In genomic region chr14:45049689-45050418, GRCm38 (mm10) we compare ENCODE assay signal across 9 mouse cellular contexts.
DNase-seq lines count a peak whose midpoint lies in the region; ATAC-seq and TF ChIP-seq lines count a peak whose summit lies in the region.
"Had no signal": no experiment of that assay in that cellular context is flagged by ENCODE, and none has a peak within 500 bp of the region (broad histone marks: within the 10 kb centered on the region; RNA-seq: fewer than 3 reads in every experiment).

No protein-coding gene starts in this region.

- H3K36me3 ChIP-seq in kidney, adult 2 months (ENCODE audit: control insufficient read depth, insufficient read depth, low read length) = no peaks in the 10 kb centered on the region
- no peaks in the 10 kb centered on the region for H3K36me3 ChIP-seq in liver, embryonic 13.5 days
- no peaks in the 10 kb centered on the region for H3K36me3 ChIP-seq in small intestine, adult 2 months (ENCODE audit: control insufficient read depth, insufficient read depth, low read length)
- H3K36me3 ChIP-seq in hindbrain, embryonic 13.5 days = no peaks in the 10 kb centered on the region
- H3K36me3 ChIP-seq: G1E had no signal

- DNase-seq in kidney, adult 2 months = peak; percentile 27
- DNase-seq in kidney, adult 11 months = no peak
- peak; percentile 61 for DNase-seq in brain, adult 2 months (ENCODE audit: low read depth, low spot score)
- no peak for DNase-seq in liver, embryonic 13.5 days
- DNase-seq in MN1 (ENCODE audit: low spot score) = no peak

- H3K9me3 ChIP-seq in liver, embryonic 13.5 days (replicated peaks) = no peaks in the 10 kb centered on the region
- no peaks in the 10 kb centered on the region for H3K9me3 ChIP-seq in hindbrain, embryonic 13.5 days
- H3K9me3 ChIP-seq: G1E had no signal

- ATAC-seq in inflammation-experienced regulatory T-cells, adult 6 months = peak; percentile 87
- 0 out of 2 replicates have a peak, but pooled peaks have one; percentile 43 for ATAC-seq in liver, embryonic 13.5 days (ENCODE audit: low read depth)
- no peak for ATAC-seq in hindbrain, embryonic 13.5 days (ENCODE audit: low FRiP score)

- H3K27me3 ChIP-seq in kidney, adult 2 months (replicated peaks; ENCODE audit: control insufficient read depth, insufficient read depth, low read length) = no peaks in the 10 kb centered on the region
- H3K27me3 ChIP-seq in liver, embryonic 13.5 days = no peaks in the 10 kb centered on the region
- H3K27me3 ChIP-seq in small intestine, adult 2 months (ENCODE audit: control insufficient read depth, insufficient read depth, low read length) = no peaks in the 10 kb centered on the region
- no peaks in the 10 kb centered on the region for H3K27me3 ChIP-seq in hindbrain, embryonic 13.5 days

- no peak overlapping the region for H3K9ac ChIP-seq in liver, embryonic 13.5 days
- H3K9ac ChIP-seq in hindbrain, embryonic 13.5 days = no peak overlapping the region

- WGBS in kidney, adult 2 months = 54% methylated on average over 7 of the region's 7 CpGs
- 27% methylated on average over 7 of the region's 7 CpGs for WGBS in liver, embryonic 13.5 days (ENCODE audit: insufficient replicate concordance)
- WGBS in small intestine, adult 2 months = 58% methylated on average over 7 of the region's 7 CpGs
- 84% methylated on average over 7 of the region's 7 CpGs for WGBS in hindbrain, embryonic 13.5 days

- peak overlapping the region; percentile 71 for H3K27ac ChIP-seq in kidney, adult 2 months (ENCODE audit: insufficient read depth, low read depth, low read length)
- H3K27ac ChIP-seq in liver, embryonic 13.5 days = peak overlapping the region; percentile 53
- peak overlapping the region; percentile 82 for H3K27ac ChIP-seq in small intestine, adult 2 months (ENCODE audit: insufficient read depth, low read depth, low read length)
- H3K27ac ChIP-seq in hindbrain, embryonic 13.5 days = no peak overlapping the region

- H3K4me2 ChIP-seq in liver, embryonic 13.5 days = no peak overlapping the region
- no peak overlapping the region for H3K4me2 ChIP-seq in hindbrain, embryonic 13.5 days

- H3K4me3 ChIP-seq in kidney, adult 2 months (ENCODE audit: insufficient read depth, low read depth, low read length) = no peak overlapping the region
- no peak overlapping the region for H3K4me3 ChIP-seq in liver, embryonic 13.5 days (replicated peaks)
- no peak overlapping the region for H3K4me3 ChIP-seq in small intestine, adult 2 months (ENCODE audit: low read depth, low read length)
- H3K4me3 ChIP-seq in hindbrain, embryonic 13.5 days = no peak overlapping the region

- peaks cover 3% of the 10 kb centered on the region; the same call in 1 of the 2 replicates for H3K4me1 ChIP-seq in kidney, adult 2 months (ENCODE audit: control insufficient read depth, insufficient read depth, low read length)
- peaks cover 6% of the 10 kb centered on the region; the same call in 1 of the 2 replicates for H3K4me1 ChIP-seq in liver, embryonic 13.5 days (replicated peaks)
- no peaks in the 10 kb centered on the region for H3K4me1 ChIP-seq in small intestine, adult 2 months (ENCODE audit: control insufficient read depth, insufficient read depth, insufficient read length, low read length)
- no peaks in the 10 kb centered on the region for H3K4me1 ChIP-seq in hindbrain, embryonic 13.5 days (replicated peaks)

- no peak for TF ChIP-seq POLR2A in kidney, adult 2 months (IDR thresholded peaks at IDR 0.05; ENCODE audit: low read depth, low read length)
- TF ChIP-seq POLR2A in small intestine, adult 2 months (IDR thresholded peaks at IDR 0.05; ENCODE audit: low read depth, low read length) = no peak

- TF ChIP-seq CTCF in kidney, adult 2 months (conservative IDR thresholded peaks at IDR 0.05; ENCODE audit: insufficient read depth, insufficient read length, low read depth, low read length) = no peak
- no peak for TF ChIP-seq CTCF in small intestine, adult 2 months (IDR thresholded peaks at IDR 0.05; ENCODE audit: extremely low read depth, insufficient read length, insufficient replicate concordance, low read depth, low read length)

Comparison
In these comparisons a context has a peak if more than half of its experiments do, and no peak if none do; other contexts are left out.
1. DNase-seq: peak in kidney, adult 2 months (single experiment) and brain, adult 2 months (single experiment); none in kidney, adult 11 months (single experiment), liver, embryonic 13.5 days (single experiment) and MN1 (single experiment).